Mouse (Mus musculus): ENCODE data around the gene Birc5. TPM values are rescaled to one million over a fixed set of nuclear protein-coding genes. Genes with fewer than 3 reads are reported as not detected.
"Not testable (repeated sequence)": the region's sequence is repeated elsewhere in the genome, so short reads cannot be mapped to it uniquely, and the experiment has no call there.

Gene Birc5
- polyA plus RNA-seq, 1 experiment from 2014 or later, result 259 TPM

DNA sequence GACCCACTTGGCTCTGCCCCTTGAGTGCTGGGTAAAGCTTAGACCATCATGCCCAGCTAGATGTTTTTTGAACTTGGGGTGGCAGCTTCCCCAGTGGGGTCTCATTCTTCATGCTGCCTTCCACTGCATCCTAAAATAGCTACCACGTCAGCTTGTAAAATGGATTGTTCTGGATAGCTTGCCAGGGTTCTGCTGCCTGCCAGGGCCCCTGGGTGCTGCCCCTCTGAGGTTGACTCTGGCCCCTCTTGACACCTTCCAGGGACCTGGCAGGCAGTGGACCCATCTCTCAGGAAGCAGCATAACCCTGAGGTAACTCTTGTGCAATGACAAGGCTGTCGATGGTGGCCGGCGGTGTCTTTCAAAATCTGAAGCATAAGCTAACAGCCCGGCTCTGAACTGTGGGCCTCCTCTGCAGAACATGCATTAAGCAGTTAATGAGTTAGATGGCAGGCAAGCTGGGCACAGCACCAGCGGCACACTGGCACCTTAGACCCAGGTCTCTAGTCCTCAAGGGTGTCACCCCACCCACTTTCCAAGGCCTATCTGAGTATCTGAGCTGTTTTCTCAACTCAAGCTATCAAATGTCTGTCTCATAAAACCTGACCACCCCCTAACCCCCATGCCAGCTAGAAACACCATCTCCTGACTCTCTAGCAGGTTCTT, 34.2 kb upstream of the Birc5 start:
- H3K4me1 ChIP-seq (ENCODE audit: control insufficient read depth, insufficient read depth, low read length), result peaks cover 11% of the 10 kb centered on the region
- no peak overlapping the region for H3K4me2 ChIP-seq
- H3K4me3 ChIP-seq (ENCODE audit: low read depth, low read length), result no peak overlapping the region
- H3K27ac ChIP-seq (ENCODE audit: low read depth, low read length), result no peak overlapping the region
- no peak overlapping the region for H3K9ac ChIP-seq (ENCODE audit: low read depth, low read length)
- peaks cover 22% of the 10 kb centered on the region for H3K36me3 ChIP-seq (ENCODE audit: control insufficient read depth, insufficient read depth, low read length)
- no peak for ATAC-seq (replicated peaks; ENCODE audit: insufficient number of reproducible peaks, low FRiP score, low TSS enrichment)
- 90% methylated on average over 6 of the region's 6 CpGs for WGBS (ENCODE audit: insufficient replicate concordance)
- no peaks in the 10 kb centered on the region for H3K9me3 ChIP-seq (replicated peaks; ENCODE audit: control insufficient read depth, low read length)
- H3K27me3 ChIP-seq (ENCODE audit: control insufficient read depth, insufficient read depth, low read length), result no peaks in the 10 kb centered on the region

DNA sequence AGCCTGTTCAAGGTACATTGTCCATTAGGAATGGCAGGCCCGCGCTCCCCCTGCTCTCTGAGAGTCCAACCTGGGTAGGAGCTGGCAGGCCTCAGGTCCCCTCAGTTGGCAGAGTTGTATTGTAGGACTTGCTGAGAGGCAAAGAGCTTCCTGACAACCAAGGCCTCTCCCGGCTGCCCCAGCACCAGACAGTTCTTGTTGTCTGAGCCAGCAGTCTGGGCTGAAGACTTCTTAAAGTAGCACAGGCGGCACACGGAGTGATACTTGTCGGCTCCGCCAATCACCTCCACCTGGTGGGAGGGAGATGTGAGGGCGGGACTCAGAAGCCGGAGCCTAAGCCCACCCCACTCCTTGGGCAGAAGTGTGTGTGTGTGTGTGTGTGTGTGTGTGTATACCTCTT, 33.2 kb upstream of the Birc5 start:
- not testable (repeated sequence) for H3K4me2 ChIP-seq; H3K27ac ChIP-seq (ENCODE audit: low read depth, low read length); H3K4me3 ChIP-seq (ENCODE audit: low read depth, low read length); ATAC-seq (replicated peaks; ENCODE audit: insufficient number of reproducible peaks, low FRiP score, low TSS enrichment); H3K27me3 ChIP-seq (ENCODE audit: control insufficient read depth, insufficient read depth, low read length); H3K9me3 ChIP-seq (replicated peaks; ENCODE audit: control insufficient read depth, low read length); H3K9ac ChIP-seq (ENCODE audit: low read depth, low read length)
- Histone ChIP-seq H3K4me1 (ENCODE audit: control insufficient read depth, insufficient read depth, low read length) (peaks cover 12% of the 10 kb centered on the region), H3K36me3 (ENCODE audit: control insufficient read depth, insufficient read depth, low read length) (peaks cover 26% of the 10 kb centered on the region)
- 80% methylated on average over 9 of the region's 9 CpGs for WGBS (ENCODE audit: insufficient replicate concordance)

DNA sequence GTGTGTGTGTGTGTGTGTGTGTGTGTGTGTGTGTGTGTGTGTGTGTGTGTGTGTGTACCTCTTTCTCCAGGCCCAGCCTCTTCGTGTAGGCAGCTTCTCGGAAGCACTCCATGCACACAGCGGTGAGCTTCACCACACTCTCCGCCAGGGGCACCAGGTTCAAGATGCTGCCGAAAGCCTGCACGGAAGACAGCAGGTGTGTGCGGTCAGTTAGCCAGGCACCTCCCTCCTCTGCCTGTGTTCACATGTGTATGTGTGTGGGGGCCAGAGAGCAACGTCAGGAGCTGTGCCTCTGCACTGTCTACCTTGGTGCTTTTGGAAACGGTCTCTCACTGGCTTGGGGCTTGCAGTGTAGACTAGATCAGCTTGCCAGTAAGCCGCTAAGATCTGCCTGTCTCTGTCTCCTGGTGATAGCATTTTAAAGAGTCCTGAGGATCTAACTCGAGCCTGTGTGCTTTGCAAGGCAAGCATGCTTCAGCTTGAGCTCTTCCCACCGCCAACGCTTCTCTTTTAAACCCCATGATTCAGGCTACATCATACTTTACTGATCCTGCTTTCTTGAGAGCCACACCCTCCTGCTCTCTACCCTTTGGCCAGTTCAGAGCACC, 32.6 kb upstream of the Birc5 start:
- Histone ChIP-seq H3K4me1 (ENCODE audit: control insufficient read depth, insufficient read depth, low read length) (peaks cover 6% of the 10 kb centered on the region; the same call in 1 of the 2 replicates), H3K27me3 (ENCODE audit: control insufficient read depth, insufficient read depth, low read length) (no peaks in the 10 kb centered on the region), H3K9me3 (replicated peaks; ENCODE audit: control insufficient read depth, low read length) (no peaks in the 10 kb centered on the region), H3K4me3 (ENCODE audit: low read depth, low read length) (no peak overlapping the region), H3K4me2 (no peak overlapping the region), H3K27ac (ENCODE audit: low read depth, low read length) (no peak overlapping the region), H3K36me3 (ENCODE audit: control insufficient read depth, insufficient read depth, low read length) (peaks cover 32% of the 10 kb centered on the region), H3K9ac (ENCODE audit: low read depth, low read length) (no peak overlapping the region)
- WGBS (ENCODE audit: insufficient replicate concordance), result 87% methylated on average over 13 of the region's 13 CpGs
- no peak for ATAC-seq (replicated peaks; ENCODE audit: insufficient number of reproducible peaks, low FRiP score, low TSS enrichment)

DNA sequence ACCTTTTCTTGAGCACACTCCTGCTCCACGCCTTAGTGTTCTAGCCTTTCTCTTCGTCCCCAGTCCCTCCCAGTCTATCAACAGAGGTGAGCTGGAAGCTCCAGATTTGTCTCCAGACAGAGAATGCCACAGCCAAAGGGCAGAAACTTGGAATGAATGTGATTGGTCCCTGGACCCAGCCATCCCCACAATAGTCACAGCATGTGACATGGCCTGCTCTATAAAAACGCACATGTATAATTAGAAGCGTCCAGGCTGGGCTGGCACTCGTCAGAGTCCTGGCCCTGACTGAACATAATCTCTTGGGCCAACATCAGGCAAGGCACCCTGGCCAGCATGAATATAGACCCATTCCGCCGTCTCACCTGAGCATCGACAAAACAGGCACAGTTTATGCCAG, 30.0 kb upstream of the Birc5 start:
- peaks cover 25% of the 10 kb centered on the region for H3K36me3 ChIP-seq (ENCODE audit: control insufficient read depth, insufficient read depth, low read length)
- H3K9me3 ChIP-seq (replicated peaks; ENCODE audit: control insufficient read depth, low read length), result no peaks in the 10 kb centered on the region
- WGBS (ENCODE audit: insufficient replicate concordance), result 77% methylated on average over 8 of the region's 8 CpGs
- H3K9ac ChIP-seq (ENCODE audit: low read depth, low read length), result no peak overlapping the region; the same call in 1 of the 2 replicates
- no peaks in the 10 kb centered on the region for H3K27me3 ChIP-seq (ENCODE audit: control insufficient read depth, insufficient read depth, low read length)
- H3K4me2 ChIP-seq, result no peak overlapping the region
- ATAC-seq (replicated peaks; ENCODE audit: insufficient number of reproducible peaks, low FRiP score, low TSS enrichment), result no peak
- H3K27ac ChIP-seq (ENCODE audit: low read depth, low read length), result peak overlapping the region; percentile 37; the same call in 1 of the 2 replicates
- peaks cover 12% of the 10 kb centered on the region for H3K4me1 ChIP-seq (ENCODE audit: control insufficient read depth, insufficient read depth, low read length)
- H3K4me3 ChIP-seq (ENCODE audit: low read depth, low read length), result no peak overlapping the region

DNA sequence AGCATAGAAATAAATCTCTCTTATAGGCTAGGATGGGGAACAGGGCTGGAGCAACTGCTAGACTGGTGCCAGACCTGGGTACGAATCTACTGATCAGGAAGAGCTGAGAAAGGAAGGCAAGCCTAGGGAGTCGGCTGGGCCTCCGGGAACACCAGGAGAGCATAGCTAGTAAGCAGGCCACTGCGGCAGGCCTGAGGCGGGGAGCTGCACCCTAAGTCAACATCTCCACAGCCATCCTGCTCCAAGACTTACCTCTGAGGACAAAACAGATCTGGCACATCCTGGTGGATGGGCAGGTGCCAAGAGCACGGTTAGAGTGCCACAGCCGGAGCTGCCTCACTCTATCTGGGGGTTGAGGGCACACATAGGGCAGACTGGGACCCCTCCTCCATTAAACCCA, 28.9 kb upstream of the Birc5 start:
- WGBS (ENCODE audit: insufficient replicate concordance), result 96% methylated on average over 7 of the region's 7 CpGs
- no peak overlapping the region for H3K9ac ChIP-seq (ENCODE audit: low read depth, low read length)
- H3K9me3 ChIP-seq (replicated peaks; ENCODE audit: control insufficient read depth, low read length), result no peaks in the 10 kb centered on the region
- ATAC-seq (replicated peaks; ENCODE audit: insufficient number of reproducible peaks, low FRiP score, low TSS enrichment), result no peak
- no peak overlapping the region for H3K4me2 ChIP-seq
- H3K27ac ChIP-seq (ENCODE audit: low read depth, low read length), result no peak overlapping the region
- no peaks in the 10 kb centered on the region for H3K27me3 ChIP-seq (ENCODE audit: control insufficient read depth, insufficient read depth, low read length)
- peaks cover 18% of the 10 kb centered on the region for H3K4me1 ChIP-seq (ENCODE audit: control insufficient read depth, insufficient read depth, low read length)
- no peak overlapping the region for H3K4me3 ChIP-seq (ENCODE audit: low read depth, low read length)
- H3K36me3 ChIP-seq (ENCODE audit: control insufficient read depth, insufficient read depth, low read length), result peaks cover 25% of the 10 kb centered on the region

DNA sequence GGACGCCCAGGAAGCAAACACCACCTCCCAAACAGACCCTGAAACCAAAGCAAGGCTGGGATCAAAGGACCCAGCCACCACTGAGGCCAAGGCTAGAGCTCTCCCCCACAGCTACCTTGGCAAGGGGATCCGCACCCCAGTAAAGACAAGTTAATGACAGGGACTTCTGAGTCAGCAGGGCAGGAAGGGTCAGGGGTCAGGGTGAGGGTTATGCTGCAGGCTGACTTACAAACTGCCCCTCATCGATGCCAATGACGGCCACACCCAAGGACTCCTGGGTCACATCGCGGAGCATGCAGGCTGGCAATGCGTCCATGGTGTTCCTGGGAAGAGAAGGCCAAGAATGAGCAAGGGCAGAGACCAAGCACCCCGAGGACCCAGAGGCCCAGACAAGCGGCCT, 27.2 kb upstream of the Birc5 start:
- no peak overlapping the region for H3K9ac ChIP-seq (ENCODE audit: low read depth, low read length)
- peaks cover 22% of the 10 kb centered on the region for H3K36me3 ChIP-seq (ENCODE audit: control insufficient read depth, insufficient read depth, low read length)
- WGBS (ENCODE audit: insufficient replicate concordance), result 85% methylated on average over 9 of the region's 9 CpGs
- H3K4me1 ChIP-seq (ENCODE audit: control insufficient read depth, insufficient read depth, low read length), result peaks cover 26% of the 10 kb centered on the region
- no peak overlapping the region for H3K4me2 ChIP-seq
- H3K27ac ChIP-seq (ENCODE audit: low read depth, low read length), result no peak overlapping the region
- H3K27me3 ChIP-seq (ENCODE audit: control insufficient read depth, insufficient read depth, low read length), result no peaks in the 10 kb centered on the region
- no peak for ATAC-seq (replicated peaks; ENCODE audit: insufficient number of reproducible peaks, low FRiP score, low TSS enrichment)
- H3K4me3 ChIP-seq (ENCODE audit: low read depth, low read length), result no peak overlapping the region
- no peaks in the 10 kb centered on the region for H3K9me3 ChIP-seq (replicated peaks; ENCODE audit: control insufficient read depth, low read length)

DNA sequence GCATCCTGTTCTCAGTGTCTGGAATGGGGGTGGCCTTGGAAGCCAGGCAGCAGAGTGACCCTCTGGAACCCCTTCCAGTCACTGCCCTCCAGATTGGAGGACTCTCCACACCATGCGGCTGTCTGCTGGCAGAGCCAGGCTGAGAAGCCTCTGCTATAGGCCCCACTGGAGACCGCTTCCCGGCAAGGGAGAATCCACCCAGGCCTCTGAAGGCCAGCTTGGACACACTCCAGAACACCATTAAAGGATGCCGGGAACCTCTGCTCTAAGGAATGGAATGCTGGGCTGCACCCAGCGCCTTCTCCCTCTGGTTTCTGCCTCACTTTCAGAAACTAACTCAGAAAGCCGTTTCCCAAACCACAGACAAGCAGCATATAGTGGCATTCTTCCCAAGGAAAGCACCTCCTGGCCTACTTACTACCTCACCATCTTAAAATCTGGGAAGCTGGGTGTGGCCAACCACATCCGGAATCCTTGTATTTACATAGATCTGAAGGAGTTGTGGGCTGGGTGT, 26.3 kb upstream of the Birc5 start:
- WGBS (ENCODE audit: insufficient replicate concordance), result 76% methylated on average over 7 of the region's 7 CpGs
- peaks cover 36% of the 10 kb centered on the region for H3K4me1 ChIP-seq (ENCODE audit: control insufficient read depth, insufficient read depth, low read length)
- no peaks in the 10 kb centered on the region for H3K9me3 ChIP-seq (replicated peaks; ENCODE audit: control insufficient read depth, low read length)
- no peak overlapping the region for H3K4me3 ChIP-seq (ENCODE audit: low read depth, low read length)
- H3K9ac ChIP-seq (ENCODE audit: low read depth, low read length), result no peak overlapping the region; the same call in 1 of the 2 replicates
- H3K27ac ChIP-seq (ENCODE audit: low read depth, low read length), result no peak overlapping the region; the same call in 1 of the 2 replicates
- H3K27me3 ChIP-seq (ENCODE audit: control insufficient read depth, insufficient read depth, low read length), result no peaks in the 10 kb centered on the region
- H3K36me3 ChIP-seq (ENCODE audit: control insufficient read depth, insufficient read depth, low read length), result peaks cover 18% of the 10 kb centered on the region
- H3K4me2 ChIP-seq, result no peak overlapping the region
- ATAC-seq (replicated peaks; ENCODE audit: insufficient number of reproducible peaks, low FRiP score, low TSS enrichment), result no peak

DNA sequence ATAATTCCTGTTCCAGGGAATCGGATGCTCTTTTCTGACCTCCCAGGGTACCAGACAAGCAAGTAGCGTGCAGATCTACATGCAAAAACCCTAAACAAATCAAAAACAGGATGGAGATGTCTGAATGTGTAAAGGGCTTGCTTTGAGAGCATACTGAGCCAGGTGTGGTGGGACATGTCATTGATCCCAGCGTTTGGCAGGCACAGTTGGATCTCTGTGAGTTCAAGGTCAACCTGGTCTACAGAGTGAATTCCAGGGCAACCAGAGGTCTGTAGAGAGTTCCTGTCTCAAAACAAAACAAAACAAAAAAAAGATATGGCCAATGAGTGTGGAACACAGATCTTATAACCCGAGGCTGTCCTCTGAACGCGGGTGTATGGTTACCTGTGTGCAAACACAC, 25.6 kb upstream of the Birc5 start:
- no peaks in the 10 kb centered on the region for H3K9me3 ChIP-seq (replicated peaks; ENCODE audit: control insufficient read depth, low read length)
- peaks cover 18% of the 10 kb centered on the region for H3K36me3 ChIP-seq (ENCODE audit: control insufficient read depth, insufficient read depth, low read length)
- no peak overlapping the region for H3K9ac ChIP-seq (ENCODE audit: low read depth, low read length)
- no peak for ATAC-seq (replicated peaks; ENCODE audit: insufficient number of reproducible peaks, low FRiP score, low TSS enrichment)
- WGBS (ENCODE audit: insufficient replicate concordance), result 89% methylated on average over 6 of the region's 6 CpGs
- H3K4me1 ChIP-seq (ENCODE audit: control insufficient read depth, insufficient read depth, low read length), result peaks cover 42% of the 10 kb centered on the region
- no peak overlapping the region for H3K4me2 ChIP-seq
- no peak overlapping the region for H3K4me3 ChIP-seq (ENCODE audit: low read depth, low read length)
- no peaks in the 10 kb centered on the region for H3K27me3 ChIP-seq (ENCODE audit: control insufficient read depth, insufficient read depth, low read length)
- no peak overlapping the region for H3K27ac ChIP-seq (ENCODE audit: low read depth, low read length)

Measured in heart, embryonic 11.5 days (tissue).